Mouse (Mus musculus) limb, embryonic 10.5 days (tissue): ENCODE results near the gene Kcnab3. TPM values are rescaled to one million over a fixed set of nuclear protein-coding genes. Genes with fewer than 3 reads are reported as not detected.

Experiments
- DNase-seq: peaks from one replicate; pipeline ENCODE4 v3.0.0-alpha.2; 2017; ENCODE audit warnings: low spot score
- H3K27ac ChIP-seq: fragments of 300-500 bp; sonication (generic); 2 replicates; pipeline ENCODE4 v1.5.1; 2016; ENCODE audit warnings: mild to moderate bottlenecking
- H3K27me3 ChIP-seq: fragments of 300-500 bp; sonication (generic); 2 replicates; pipeline ENCODE4 v1.6.1; 2016; ENCODE audit warnings: low read depth, mild to moderate bottlenecking; ENCODE audit not compliant: poor library complexity, severe bottlenecking
- H3K36me3 ChIP-seq: fragments of 300-500 bp; sonication (generic); 2 replicates; pipeline ENCODE4 v1.6.1; 2016; ENCODE audit warnings: mild to moderate bottlenecking, moderate library complexity
- H3K4me1 ChIP-seq: fragments of 300-500 bp; sonication (generic); 2 replicates; pipeline ENCODE4 v1.6.1; 2016
- H3K4me3 ChIP-seq: fragments of 300-500 bp; sonication (generic); 2 replicates; pipeline ENCODE4 v1.5.1; 2016; ENCODE audit warnings: mild to moderate bottlenecking, moderate library complexity
- H3K9me3 ChIP-seq: fragments of 300-500 bp; sonication (generic); replicated peaks from 2 replicates; pipeline ENCODE4 v1.6.1; 2016; ENCODE audit warnings: mild to moderate bottlenecking
- WGBS: fragments of 180-500 bp; shearing (Covaris S2); methylation state at CpG from one replicate; pipeline ENCODE4 v1.1.7; 2016; 5-methylcytosine and 5-hydroxymethylcytosine counted together
- polyA plus RNA-seq: library from polyadenylated mRNA; unstranded; fragments of >200 nt; fragmentation: Nextera tagmentation; extraction: Ambion mirVana; gene quantifications from 2 replicates; pipeline ENCODE4 v1.2.1, GENCODE M21; 2016

Gene Kcnab3
- polyA plus RNA-seq, 1 experiment from 2014 or later, result 1.4 TPM

DNA sequence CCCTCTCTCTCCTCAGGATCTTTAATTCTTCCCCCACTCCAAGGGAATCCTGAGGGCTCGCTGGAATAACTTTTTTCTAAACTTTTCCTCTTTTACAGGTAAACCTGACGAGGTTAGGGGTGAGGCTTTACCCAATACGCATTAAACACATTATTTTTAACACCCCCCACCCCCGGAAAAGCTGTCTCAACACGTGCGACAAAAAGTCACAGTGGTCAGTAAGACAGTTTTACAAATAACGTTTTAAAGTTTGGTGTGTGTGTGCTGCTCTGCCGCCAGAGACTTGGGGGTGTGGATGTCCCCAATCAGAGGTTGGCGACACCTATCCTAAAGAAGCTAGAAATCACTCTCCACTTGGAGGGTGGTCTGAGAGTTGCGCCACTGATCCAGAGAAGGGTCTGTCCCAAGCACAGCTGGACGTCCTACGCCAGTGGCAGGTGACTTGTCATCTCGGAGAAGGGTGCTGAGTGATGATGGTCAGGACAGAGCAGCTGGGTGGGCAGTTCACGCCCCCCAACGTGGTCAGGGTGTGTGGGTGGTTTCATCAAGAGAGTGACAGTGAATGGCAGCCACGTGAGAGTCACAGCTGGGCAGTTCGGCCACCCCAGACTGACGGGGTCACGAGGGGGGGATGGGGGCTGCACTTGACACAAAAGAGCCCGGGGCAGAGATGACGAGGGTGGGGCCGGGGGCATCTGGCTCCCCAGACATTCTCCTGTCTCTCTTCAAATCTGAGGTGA, 41.7 kb downstream of the Kcnab3 start:
- Histone ChIP-seq H3K27ac (peak overlapping the region; percentile 100), H3K9me3 (no peaks in the 10 kb centered on the region), H3K27me3 (no peaks in the 10 kb centered on the region), H3K4me1 (peaks cover 73% of the 10 kb centered on the region), H3K36me3 (peaks cover 37% of the 10 kb centered on the region), H3K4me3 (peak overlapping the region; percentile 98)
- WGBS, result 2% methylated on average over 22 of the region's 22 CpGs
- peak; percentile 78 for DNase-seq

DNA sequence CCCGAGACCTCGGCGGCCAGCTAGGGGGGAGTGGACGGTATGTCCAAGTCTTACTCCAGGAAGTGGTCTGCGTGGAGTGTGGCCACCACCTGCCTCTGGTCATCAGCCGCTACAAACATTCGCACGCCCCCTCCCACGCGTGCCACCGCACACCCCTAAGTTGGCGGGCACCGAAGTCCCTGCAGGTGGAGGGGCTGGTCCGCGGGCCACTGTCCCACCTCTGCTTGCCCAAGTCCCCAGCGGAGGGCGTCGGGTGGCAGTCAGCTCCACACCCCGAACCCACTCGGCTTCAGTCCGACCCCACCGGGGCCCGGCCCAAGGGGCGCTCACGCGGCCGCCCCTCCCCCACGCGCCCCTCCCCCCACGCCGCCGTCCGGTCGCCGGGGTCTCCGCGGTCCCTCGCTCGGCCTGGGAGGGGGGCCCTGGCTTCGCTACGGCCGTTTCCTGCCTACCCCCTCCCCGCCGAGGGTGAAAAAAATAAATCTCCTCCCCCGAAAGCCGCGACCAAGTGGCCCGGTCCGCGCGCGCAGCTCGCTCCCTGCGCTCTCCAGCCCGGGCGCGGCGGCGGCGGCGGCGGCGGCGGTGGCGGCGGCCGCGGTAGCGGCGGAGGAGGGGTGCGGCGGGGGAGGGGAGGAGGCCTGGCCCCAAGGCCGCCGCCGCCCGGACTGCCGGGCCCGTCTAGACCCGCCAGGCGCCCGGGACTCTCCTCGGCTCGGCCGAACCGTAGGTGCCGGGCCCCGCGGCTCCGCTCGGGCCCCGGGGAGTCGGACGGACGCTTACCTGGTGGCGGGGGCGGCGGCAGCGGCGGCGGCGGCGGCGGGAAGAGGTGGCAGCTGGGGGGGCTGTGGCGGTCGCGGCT, 42.5 kb downstream of the Kcnab3 start:
- WGBS, result under 1% methylated on average over 98 of the region's 106 CpGs

DNA sequence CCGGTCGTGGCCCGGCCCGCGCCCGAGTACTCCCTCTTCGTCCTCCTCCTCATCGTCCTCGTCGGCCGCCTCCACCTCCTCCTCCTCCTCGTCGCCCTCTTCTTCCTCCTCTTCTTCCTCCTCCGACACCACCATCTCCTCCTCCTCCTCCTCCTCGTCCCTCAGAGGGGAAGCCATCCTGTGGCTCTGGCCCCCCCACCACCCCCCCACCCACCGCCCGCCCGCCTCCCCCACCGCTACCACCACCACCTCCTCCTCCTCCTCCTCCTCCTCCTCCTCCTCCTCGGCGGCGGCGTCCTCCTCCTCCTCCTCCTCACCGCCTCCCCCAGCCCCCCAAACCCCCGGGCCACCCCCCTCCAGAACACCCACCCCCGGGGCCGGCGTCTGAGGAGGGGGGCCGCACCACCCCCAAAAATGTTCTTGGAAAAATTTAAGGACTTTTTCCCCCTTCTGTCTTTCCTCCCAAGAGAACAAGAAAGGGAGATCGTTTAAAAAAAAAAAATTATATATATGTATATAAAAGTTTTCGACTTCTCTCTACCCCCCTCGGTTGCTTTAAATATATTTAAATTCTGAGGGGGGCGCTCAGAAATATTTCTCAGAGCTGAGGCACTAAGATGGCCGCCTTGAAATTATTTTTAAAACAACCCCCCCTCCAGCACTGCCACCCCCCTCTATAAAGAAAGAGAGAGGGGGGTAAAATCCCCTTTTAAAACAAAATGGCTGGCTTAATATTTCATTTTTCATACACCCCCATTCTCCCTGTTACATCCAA, 43.3 kb downstream of the Kcnab3 start, which contains the start of gene Chd3:
Gene Chd3 (minus strand): TSS at position 192 of the 775 bp plus-strand sequence.
- 10% methylated on average over 13 of the region's 34 CpGs for WGBS
- no peak for DNase-seq
- Histone ChIP-seq H3K9me3 (no peaks in the 10 kb centered on the region), H3K27me3 (no peaks in the 10 kb centered on the region), H3K4me1 (peaks cover 68% of the 10 kb centered on the region), H3K4me3 (peak within 1 kb of the TSS; percentile 98), H3K27ac (peak within 1 kb of the TSS; percentile 100), H3K36me3 (peaks cover 37% of the 10 kb centered on the region)

More for the DNA sequence above, 42.5 kb downstream of the Kcnab3 start:
- Histone ChIP-seq H3K36me3 (peaks cover 37% of the 10 kb centered on the region), H3K9me3 (no peaks in the 10 kb centered on the region), H3K27ac (peak overlapping the region; percentile 100), H3K4me1 (peaks cover 73% of the 10 kb centered on the region), H3K4me3 (peak overlapping the region; percentile 98), H3K27me3 (no peaks in the 10 kb centered on the region)
- peak; percentile 80 for DNase-seq

DNA sequence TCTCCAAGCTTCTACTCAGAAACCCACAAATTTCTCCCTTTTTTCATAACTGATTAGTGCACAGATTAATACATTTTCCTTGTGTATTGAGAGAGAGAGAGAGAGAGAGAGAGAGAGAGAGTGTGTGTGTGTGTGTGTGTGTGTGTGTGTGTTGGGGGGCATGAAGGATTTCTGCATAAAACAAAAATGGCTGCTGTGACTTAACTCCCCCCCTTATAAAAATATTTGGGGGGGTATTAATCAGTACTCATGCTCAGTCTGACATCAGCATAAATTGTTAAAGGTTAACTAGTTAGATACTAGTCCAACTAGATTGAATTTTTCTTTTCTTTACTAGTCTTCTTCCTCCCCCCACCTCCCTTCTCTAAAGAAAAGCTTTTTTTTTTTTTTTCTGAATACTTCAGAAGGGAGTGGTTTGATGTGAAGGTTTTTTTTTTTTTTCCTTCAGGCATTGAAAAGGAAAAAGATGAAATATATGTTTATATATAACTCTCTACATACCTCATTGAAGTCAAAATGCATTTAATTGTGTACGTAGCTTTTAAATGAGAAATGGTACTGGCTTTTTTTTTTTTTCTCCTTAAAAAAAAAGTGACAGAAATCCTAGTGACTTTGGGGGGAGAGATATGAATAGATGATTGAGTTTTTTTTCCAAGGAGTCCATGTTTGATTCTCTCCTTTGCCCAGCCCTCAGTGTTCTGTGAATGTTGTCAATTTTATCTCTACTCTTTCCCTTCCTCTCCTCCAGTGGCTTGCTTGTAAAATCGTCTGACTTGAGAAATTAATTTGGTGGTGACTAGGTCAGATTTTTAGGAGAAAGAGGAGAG, 44.1 kb downstream of the Kcnab3 start:
- Histone ChIP-seq H3K4me3 (peak overlapping the region; percentile 98), H3K27ac (peak overlapping the region; percentile 100), H3K4me1 (peaks cover 60% of the 10 kb centered on the region), H3K36me3 (peaks cover 41% of the 10 kb centered on the region), H3K27me3 (no peaks in the 10 kb centered on the region), H3K9me3 (no peaks in the 10 kb centered on the region)
- 54% methylated on average over 2 of the region's 2 CpGs for WGBS
- no peak for DNase-seq

DNA sequence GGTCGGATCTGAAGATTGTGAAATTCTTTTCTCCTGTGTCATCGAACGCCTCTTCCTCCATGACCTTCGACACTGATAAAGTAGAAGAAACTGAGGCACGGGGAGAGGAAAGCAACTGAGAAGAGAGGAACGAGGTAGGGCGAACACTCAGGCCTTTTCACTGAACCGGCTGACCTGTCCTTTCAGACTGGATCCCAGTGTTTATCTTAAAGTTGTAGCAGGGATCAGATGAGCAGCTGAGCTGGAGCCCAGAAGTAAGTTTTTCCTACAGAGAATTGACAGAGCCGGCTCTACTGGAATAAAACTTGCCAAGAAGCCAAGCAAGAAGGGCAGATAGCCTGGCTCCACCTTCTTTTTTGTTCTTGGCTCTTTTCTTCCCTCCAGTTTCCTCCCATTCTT, 44.8 kb downstream of the Kcnab3 start:
- Histone ChIP-seq H3K4me3 (peak overlapping the region; percentile 20; the same call in 1 of the 2 replicates), H3K36me3 (peaks cover 45% of the 10 kb centered on the region), H3K4me1 (peaks cover 54% of the 10 kb centered on the region), H3K27me3 (no peaks in the 10 kb centered on the region), H3K9me3 (no peaks in the 10 kb centered on the region), H3K27ac (peak overlapping the region; percentile 32; the same call in 1 of the 2 replicates)
- no peak for DNase-seq
- WGBS, result 34% methylated on average over 9 of the region's 9 CpGs

DNA sequence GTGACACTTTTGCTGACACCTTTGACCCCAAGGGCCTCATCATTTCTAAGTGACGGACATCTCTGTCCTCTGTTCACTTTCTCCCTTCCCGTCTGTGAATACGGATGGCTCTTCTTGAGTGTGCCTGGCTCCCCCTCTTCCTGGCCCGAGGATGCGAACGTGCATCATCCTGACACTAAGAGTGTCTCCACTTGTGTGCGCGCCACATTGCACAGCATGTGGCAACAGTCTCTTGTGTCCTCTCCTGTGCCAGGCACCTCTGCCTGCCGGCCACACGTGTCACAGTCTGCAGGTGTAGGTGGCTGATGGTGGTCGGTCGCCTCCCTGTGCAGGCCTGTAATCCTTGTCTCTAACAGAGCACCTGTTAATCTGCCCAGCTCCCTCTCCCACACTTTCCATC, 45.5 kb downstream of the Kcnab3 start:
- Histone ChIP-seq H3K36me3 (peaks cover 51% of the 10 kb centered on the region), H3K27me3 (no peaks in the 10 kb centered on the region), H3K9me3 (no peaks in the 10 kb centered on the region), H3K27ac (peak overlapping the region; percentile 32), H3K4me1 (peaks cover 46% of the 10 kb centered on the region), H3K4me3 (peak overlapping the region; percentile 13; the same call in 1 of the 2 replicates)
- 52% methylated on average over 12 of the region's 12 CpGs for WGBS
- DNase-seq, result no peak

DNA sequence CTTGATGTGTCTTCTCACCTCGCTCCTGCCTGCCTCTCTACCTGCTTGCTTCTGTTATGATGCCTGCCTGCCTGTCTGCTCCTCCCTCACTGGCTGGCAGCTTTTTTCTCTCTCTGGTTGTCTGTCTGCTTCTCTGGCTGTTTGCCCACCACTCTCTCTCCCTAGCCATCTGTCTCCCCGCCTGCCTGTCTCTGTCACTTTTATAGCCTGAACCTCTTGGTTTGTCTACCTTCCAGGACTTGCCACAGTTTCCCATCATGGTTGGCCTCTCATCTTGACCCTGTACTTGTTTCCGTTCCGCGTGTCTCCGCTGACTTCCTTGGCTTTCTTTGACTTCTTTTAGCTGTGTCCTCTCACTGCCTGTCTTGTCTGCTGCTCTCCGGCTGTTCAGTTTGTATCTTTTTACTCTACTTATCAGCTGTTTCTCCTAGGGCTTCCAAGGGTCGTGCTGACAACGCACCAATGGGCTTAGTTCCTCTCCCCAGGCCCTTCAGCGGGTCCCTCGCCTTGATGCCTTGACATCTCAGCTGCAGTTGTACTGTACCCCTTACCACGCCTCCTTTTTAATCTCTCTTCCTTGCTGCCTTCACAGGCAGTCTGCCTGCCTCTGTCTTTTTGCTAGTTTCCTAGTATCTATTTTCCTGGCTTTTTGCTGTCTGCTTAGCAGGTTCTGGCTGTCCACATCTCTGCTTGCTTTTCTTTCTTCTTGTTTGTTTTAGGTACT, 46.2 kb downstream of the Kcnab3 start:
- Histone ChIP-seq H3K4me3 (peak overlapping the region; percentile 13; the same call in 1 of the 2 replicates), H3K9me3 (no peaks in the 10 kb centered on the region), H3K36me3 (peaks cover 57% of the 10 kb centered on the region), H3K27me3 (no peaks in the 10 kb centered on the region), H3K27ac (peak overlapping the region; percentile 32; the same call in 1 of the 2 replicates), H3K4me1 (peaks cover 41% of the 10 kb centered on the region)
- no peak for DNase-seq
- 56% methylated on average over 12 of the region's 12 CpGs for WGBS

DNA sequence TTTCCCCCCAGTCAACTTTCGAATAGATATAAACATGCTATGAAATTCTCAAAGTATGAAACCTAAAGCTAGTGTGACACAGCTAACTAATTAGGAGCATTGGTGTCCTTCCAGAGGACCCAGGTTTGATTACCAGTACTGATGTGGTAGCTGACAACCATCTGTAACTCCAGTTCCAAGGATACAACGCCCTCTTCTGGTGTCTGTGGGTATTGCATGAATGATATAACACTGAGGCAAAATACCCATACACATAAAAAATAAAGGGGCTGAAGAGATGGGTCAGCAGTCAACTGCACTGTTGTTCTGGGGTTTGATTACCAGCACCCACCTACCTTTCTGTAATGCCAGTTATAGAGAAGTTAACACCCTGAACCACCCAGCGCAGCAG, 46.7 kb downstream of the Kcnab3 start:
- WGBS, result 65% methylated on average over 3 of the region's 3 CpGs
- DNase-seq, result no peak

DNA sequence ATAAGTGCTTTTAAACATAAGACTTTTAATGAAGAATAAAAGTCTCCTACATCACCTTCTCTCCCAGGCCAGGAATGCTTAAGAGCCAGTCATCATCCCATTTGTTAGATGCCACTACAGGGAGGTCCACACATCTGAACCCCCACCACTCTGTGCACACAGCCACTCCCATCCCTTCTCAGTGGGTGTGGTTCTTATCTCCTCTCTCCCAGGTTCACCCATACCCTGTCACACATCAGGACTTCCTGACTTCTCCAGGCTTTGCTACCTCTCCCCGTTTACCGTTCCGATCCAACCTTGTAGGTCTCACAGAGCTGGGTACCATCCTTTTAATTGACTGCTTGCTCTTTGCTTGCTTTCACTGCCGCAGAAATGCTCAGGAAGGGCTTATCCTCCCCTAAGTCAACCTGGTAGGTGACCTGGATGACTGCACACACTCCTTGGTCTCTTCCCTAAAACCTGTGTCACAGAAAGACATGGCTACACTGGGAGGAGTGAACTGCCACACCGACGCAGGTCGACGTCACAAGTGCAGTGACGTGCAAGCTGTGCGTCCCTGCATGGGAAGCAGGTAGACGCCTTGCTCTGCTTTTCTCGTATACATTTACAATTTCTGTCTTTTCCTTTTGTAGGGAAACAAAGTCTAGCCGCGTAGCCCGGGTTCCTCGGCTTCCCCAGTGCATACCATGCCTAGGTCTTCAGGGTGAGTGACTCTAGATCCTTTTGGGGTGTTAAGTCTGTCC, 47.3 kb downstream of the Kcnab3 start:
- WGBS, result 90% methylated on average over 16 of the region's 16 CpGs
- Histone ChIP-seq H3K9me3 (no peaks in the 10 kb centered on the region), H3K36me3 (peaks cover 68% of the 10 kb centered on the region), H3K27me3 (no peaks in the 10 kb centered on the region), H3K27ac (no peak overlapping the region; the same call in 1 of the 2 replicates), H3K4me1 (peaks cover 29% of the 10 kb centered on the region), H3K4me3 (no peak overlapping the region)
- DNase-seq, result no peak

More for the DNA sequence above, 46.7 kb downstream of the Kcnab3 start:
- no peaks in the 10 kb centered on the region for H3K9me3 ChIP-seq
- H3K4me3 ChIP-seq, result no peak overlapping the region
- H3K27me3 ChIP-seq, result no peaks in the 10 kb centered on the region
- no peak overlapping the region for H3K27ac ChIP-seq
- H3K36me3 ChIP-seq, result peaks cover 63% of the 10 kb centered on the region
- H3K4me1 ChIP-seq, result peaks cover 35% of the 10 kb centered on the region

DNA sequence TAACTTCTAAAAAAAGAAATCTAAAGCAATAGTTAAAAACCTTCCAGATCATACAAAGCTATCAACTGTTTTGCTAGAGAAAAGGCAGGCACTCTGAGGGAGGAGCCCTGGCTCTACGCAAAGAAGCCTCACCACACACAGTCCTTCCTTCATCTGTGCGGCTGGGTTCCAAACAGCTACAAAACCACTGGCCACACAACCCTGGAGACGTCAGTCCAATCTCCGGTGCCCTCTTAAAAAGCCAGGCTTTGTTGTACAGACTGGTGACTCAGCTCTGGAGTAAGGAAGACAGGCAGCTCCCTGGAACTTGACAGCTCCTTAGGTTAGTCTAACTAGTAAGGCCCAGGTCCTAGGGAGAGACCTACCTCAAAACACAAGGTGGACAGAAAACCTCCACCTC, 49.6 kb downstream of the Kcnab3 start:
- Histone ChIP-seq H3K4me3 (no peak overlapping the region), H3K9me3 (no peaks in the 10 kb centered on the region), H3K4me1 (peaks cover 21% of the 10 kb centered on the region), H3K27ac (no peak overlapping the region), H3K36me3 (peaks cover 71% of the 10 kb centered on the region), H3K27me3 (no peaks in the 10 kb centered on the region)
- 91% methylated on average over 4 of the region's 4 CpGs for WGBS
- DNase-seq, result no peak

DNA sequence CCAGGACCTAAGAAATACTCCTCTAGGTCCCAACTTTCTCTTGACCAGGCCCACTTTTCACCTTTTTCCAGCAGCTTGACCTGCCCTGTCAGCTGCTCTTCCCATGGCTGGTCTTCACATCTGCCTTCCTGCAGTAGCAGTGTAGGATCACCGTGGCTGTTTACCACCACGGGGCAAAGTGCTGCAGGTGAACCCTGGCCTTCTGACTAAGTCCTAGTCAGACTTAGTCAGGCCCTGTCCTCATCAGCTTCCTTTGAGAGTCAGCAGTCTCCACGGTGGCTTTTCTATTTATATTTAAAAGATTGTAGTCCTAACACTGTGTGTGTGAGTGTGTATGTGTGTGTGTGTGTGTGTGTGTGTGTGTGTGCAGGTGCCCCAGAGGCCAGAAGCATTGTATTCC, 51.7 kb downstream of the Kcnab3 start:
- H3K9me3 ChIP-seq, result no peaks in the 10 kb centered on the region
- 85% methylated on average over 3 of the region's 3 CpGs for whole genome bisulfite sequencing

More for the DNA sequence above, 51.7 kb downstream of the Kcnab3 start:
- no peak for DNase-seq
- Histone ChIP-seq H3K27me3 (no peaks in the 10 kb centered on the region), H3K4me3 (no peak overlapping the region), H3K4me1 (0 out of 2 replicates have a peak, but pooled peaks cover 3% of the 10 kb centered on the region), H3K27ac (no peak overlapping the region), H3K36me3 (peaks cover 60% of the 10 kb centered on the region)
